Mouse (Mus musculus): Measurements from ENCODE around the gene Tab1. TPM values are rescaled to one million over a fixed set of nuclear protein-coding genes. Genes with fewer than 3 reads are reported as not detected.

Gene Tab1
- polyA plus RNA-seq, 2 experiments from 2014 or later = 12.0 to 39.6 TPM

- ATAC-seq = no peak
Observed at GRCm38 (mm10) chr15:80137945-80138791, 5.2 kb downstream of the Tab1 start.

- ATAC-seq = no peak
Observed at GRCm38 (mm10) chr15:80140302-80140701, 7.4 kb downstream of the Tab1 start.

GRCm38 (mm10) chr15:80140878-80141277, 8.0 kb downstream of the Tab1 start:
- ATAC-seq = no peak

- no peak for ATAC-seq
Observed at GRCm38 (mm10) chr15:80142130-80142529, 9.2 kb downstream of the Tab1 start.

- ATAC-seq = no peak
Observed at GRCm38 (mm10) chr15:80143760-80144159, 10.8 kb downstream of the Tab1 start.

GRCm38 (mm10) chr15:80145397-80145796, 12.5 kb downstream of the Tab1 start:
- ATAC-seq = no peak

- no peak for ATAC-seq
Observed at GRCm38 (mm10) chr15:80146153-80146552, 13.2 kb downstream of the Tab1 start.

- ATAC-seq = no peak
Observed at GRCm38 (mm10) chr15:80147090-80147489, 14.2 kb downstream of the Tab1 start.

GRCm38 (mm10) chr15:80147511-80147910, 14.6 kb downstream of the Tab1 start:
- ATAC-seq = no peak

- no peak for ATAC-seq
Observed at GRCm38 (mm10) chr15:80148565-80148964, 15.6 kb downstream of the Tab1 start.

GRCm38 (mm10) chr15:80149517-80149916, 16.6 kb downstream of the Tab1 start:
- ATAC-seq = peak; percentile 82

- ATAC-seq = no peak
Observed at GRCm38 (mm10) chr15:80152663-80153062, 19.7 kb downstream of the Tab1 start.

GRCm38 (mm10) chr15:80153757-80154156, 20.8 kb downstream of the Tab1 start:
- ATAC-seq = no peak

GRCm38 (mm10) chr15:80155707-80156106, 22.8 kb downstream of the Tab1 start:
- no peak for ATAC-seq

- no peak for ATAC-seq
Observed at GRCm38 (mm10) chr15:80157197-80157943, 24.4 kb downstream of the Tab1 start.

GRCm38 (mm10) chr15:80158001-80158706, 25.2 kb downstream of the Tab1 start:
- ATAC-seq = no peak

GRCm38 (mm10) chr15:80158707-80159090, 25.8 kb downstream of the Tab1 start:
- no peak for ATAC-seq

- no peak for ATAC-seq
Observed at GRCm38 (mm10) chr15:80159286-80159901, 26.5 kb downstream of the Tab1 start.

GRCm38 (mm10) chr15:80160223-80160622, 27.3 kb downstream of the Tab1 start:
- no peak for ATAC-seq

GRCm38 (mm10) chr15:80160726-80161125, 27.8 kb downstream of the Tab1 start:
- no peak for ATAC-seq

- ATAC-seq = no peak
Observed at GRCm38 (mm10) chr15:80161199-80161598, 28.3 kb downstream of the Tab1 start.

- ATAC-seq = no peak
Observed at GRCm38 (mm10) chr15:80162401-80162964, 29.6 kb downstream of the Tab1 start.
